Mouse (Mus musculus): Measurements from ENCODE around the gene Trim38.
A peak's percentile ranks its signal among the peaks of the same experiment; 100 is the strongest.
"Not testable (repeated sequence)": the region's sequence is repeated elsewhere in the genome, so short reads cannot be mapped to it uniquely, and the experiment has no call there.

Gene Trim38

DNA sequence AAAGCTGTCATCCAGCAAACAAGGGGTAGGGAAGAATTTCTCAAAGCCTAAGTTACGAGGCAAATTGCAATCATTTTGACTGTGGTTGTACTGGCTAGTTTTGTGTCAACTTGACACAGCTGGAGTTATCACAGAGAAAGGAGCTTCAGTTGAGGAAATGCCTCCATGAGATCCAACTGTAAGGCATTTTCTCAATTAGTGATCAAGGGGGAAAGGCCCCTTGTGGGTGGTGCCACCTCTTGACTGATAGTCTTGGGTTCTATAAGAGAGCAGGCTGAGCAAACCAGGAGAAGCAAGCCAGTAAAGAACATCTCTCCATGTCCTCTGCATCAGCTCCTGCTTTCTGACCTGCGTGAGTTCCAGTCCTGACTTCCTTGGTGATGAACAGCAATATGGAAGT lies at the start of gene Trim38:
TSS of gene Trim38 (plus strand) at position 301 of the 400 bp plus-strand sequence.
- DNase-seq = not testable (repeated sequence)

DNA sequence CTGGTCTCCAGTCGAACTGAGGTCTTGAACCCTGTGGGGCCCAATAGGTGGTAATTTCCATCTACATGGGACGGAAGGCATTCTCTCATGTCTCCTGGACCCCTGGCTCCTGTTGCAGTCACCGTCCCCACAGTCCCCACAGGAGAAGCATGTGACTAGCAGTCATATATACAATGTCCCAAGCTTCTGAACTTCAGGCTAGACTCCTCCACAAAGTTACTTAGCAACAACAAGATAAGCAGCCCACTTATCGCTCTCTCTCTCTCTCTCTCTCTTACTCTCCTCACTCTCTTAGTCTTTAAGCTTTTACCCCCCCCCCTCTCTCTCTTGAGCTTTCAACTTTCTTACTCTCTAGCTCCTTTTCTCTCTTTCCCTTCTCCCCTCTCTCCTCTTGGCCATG lies 45.5 kb upstream of the Trim38 start:
- DNase-seq = no peak

DNA sequence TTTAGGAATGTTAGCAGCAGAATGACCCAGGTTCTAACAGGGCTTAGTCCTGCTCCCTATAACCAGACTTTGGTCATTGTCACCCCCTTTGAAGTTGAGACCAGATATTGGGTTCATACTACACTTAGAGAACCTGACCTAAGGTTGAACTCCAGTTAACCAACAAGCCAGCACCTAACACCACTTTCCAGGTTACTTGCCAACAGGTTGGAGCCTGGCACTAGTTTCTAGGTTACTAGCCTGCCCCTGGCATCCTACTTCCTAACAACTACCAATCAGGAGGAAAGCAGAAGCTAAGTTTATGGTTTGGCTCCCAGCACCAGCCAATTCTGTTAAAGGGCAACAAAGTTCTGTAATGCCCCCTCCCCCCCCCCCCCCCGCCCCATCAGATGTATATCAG lies 44.5 kb upstream of the Trim38 start:
- DNase-seq = no peak

DNA sequence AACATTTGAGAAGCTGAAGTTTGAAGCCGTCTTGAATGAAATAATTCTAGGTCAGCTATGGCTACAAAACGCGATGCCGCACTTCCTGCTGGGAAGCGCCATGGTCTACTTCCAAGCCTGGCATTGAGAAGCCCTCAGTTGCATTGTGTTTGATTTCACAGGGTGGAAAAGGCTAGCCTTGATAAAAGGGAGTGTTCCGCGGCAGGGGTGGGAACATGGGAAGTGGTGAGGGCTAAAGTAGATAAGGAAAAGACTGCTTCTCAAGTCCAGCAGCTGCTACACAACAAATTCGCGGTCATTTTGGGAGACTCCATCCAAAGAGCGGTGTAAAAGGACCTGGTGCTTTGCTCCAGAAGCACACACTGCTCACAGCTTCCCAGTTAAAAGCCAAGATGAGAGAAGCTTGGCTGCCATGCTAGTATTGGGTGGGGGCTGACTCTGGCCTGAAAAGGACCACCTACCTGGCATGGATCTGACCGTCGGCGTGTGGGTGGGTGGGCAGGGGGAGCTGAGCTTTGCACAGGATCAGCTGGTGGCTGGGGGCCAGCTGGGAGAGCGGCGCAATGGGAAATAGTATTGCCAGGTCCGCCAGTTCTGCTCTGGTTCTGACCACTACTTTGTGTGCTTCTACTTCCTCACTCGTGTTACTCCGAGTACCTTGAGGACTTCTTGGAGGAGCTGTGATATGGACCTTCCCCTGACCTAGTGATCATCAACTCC lies 41.1 kb upstream of the Trim38 start:
- no peak for DNase-seq

DNA sequence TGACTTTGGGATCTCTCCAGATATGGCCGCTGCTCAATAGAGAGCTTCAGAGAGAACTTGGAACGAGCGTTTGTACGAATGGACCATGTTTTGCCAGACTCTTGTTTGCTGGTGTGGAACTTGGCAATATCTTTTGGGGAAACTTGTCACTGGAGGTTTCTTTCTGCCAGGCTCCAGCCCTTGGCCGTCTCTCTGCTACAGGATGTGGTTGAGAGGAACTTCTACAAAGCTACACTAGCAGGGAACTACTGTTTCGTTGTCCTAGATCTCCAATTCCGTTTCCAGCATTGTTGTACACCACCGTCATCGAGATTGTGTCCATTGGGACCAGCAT lies 40.6 kb upstream of the Trim38 start:
- DNase-seq = no peak

DNA sequence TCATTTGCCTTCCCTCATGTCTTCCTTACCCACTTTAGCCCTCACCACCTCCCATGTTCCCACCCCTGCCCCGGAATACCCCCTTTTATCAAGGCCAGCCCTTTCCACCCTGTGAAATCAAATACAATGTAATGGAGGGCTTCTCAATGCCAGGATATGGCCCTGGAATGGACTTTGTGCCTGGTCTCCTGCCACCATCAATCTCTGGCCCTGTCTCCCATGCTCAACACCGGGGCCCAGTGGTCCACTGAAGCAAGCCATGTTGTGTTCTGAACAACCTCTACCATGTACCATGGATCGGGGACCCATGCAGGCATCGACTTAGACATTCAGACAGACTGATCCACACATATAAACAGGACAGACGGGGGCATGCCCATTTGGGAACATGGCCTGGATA lies 40.0 kb upstream of the Trim38 start:
- DNase-seq = no peak

DNA sequence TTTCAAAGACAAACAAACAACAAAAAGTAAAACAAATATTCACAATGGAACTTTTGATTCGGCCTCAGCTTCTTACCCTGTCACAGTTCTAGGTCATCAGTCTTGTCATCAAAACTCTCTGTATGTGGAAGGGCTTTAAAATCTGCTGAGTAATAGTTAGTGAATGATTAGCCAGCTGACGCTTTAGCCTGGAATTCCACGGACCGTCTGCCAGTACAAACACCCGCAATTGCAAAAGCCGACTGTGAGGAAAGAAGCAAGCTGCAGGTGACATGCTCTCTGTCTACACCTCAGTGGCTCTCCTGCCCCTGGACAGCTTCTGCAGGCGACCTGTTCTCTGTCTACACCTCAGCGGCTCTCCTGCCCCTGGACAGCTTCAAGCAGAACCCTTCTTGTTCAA lies 39.2 kb upstream of the Trim38 start:
- peak; percentile 40 to 51 for DNase-seq

DNA sequence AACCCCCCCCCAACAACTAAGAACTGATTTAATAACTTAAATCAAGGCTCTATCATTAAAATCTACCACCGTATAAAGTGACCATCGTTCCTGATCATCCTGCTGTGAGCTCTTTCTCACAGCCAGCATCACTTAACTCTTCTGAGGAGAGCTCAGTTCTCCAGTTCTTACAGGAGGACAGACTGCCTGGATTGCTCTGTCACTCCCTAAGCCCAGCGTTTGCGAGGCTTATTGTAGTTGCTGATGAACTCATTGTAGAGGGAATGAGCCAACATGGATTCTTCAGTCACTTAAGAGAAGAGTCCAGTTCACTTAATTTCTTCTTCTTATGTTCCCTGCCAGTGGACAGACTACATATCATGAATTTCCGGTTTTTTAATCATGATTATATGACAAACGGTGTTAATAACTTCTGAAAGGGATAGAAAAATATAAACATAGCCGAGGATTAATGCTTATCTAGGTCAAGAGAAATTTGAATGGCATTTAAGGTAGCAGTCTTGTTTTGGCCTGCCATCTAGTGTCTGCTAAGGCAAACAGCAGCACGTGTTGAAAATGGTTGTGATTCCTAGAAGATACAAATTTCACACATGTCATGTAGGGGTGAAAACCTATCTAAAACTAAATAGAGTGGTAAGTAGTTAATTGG lies 37.4 kb upstream of the Trim38 start:
- DNase-seq = peak; percentile 27 to 37

DNA sequence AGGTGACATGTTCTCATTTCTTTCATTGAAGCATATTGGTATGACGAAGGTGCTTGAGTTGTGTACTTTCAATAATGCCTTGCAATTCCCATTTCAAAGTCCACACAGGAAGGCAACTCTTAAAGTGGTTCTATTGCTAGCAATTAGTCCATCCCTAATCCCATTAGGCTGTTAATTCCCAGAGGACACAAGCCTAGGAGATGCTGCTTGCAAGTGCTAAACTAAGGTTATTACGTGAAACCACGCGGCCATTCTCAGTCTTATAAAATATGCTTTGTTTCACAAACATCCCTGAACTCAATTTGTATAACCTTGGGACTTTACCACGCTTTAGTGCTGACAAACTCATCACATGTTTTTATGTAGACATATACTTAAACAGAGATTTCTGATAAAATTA lies 32.6 kb upstream of the Trim38 start:
- DNase-seq = no peak

DNA sequence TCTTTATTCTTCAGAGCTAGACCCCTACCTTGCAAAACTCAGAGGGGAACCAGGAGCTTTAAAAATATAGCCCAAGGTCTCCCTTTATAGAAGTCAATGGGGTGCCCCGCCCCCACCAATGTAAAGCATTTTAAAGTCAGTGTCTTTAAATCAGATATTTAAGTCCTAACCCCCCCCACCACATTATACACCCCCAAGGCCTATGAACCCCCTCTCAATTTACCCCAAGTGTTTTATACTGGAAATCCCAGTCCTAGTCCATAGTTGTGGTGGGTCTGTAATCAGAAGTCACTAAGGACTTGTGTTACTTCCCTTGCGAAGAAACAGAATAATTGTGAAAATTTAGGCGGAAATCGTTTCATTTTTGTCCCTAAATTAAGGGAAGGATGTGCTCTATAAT lies 31.7 kb upstream of the Trim38 start:
- peak; percentile 28 to 46 for DNase-seq

DNA sequence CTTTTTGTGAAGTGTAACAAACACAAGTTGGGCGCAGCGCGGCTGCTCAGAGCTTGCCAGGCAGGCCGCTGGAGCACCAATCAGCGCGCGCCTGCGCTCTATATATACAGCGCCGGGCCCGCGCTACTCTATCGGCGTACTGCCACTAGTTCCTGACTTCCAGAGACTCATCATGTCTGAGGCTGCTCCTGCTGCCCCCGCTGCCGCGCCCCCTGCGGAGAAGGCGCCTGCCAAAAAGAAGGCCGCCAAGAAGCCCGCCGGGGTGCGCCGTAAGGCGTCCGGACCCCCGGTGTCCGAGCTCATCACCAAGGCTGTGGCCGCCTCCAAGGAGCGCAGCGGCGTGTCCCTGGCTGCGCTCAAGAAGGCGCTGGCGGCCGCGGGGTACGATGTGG lies 31.0 kb upstream of the Trim38 start, which contains the start of gene Hist1h1c:
TSS of gene Hist1h1c (plus strand) at position 132 of the 392 bp plus-strand sequence.
- DNase-seq = peak; percentile 91 to 95

DNA sequence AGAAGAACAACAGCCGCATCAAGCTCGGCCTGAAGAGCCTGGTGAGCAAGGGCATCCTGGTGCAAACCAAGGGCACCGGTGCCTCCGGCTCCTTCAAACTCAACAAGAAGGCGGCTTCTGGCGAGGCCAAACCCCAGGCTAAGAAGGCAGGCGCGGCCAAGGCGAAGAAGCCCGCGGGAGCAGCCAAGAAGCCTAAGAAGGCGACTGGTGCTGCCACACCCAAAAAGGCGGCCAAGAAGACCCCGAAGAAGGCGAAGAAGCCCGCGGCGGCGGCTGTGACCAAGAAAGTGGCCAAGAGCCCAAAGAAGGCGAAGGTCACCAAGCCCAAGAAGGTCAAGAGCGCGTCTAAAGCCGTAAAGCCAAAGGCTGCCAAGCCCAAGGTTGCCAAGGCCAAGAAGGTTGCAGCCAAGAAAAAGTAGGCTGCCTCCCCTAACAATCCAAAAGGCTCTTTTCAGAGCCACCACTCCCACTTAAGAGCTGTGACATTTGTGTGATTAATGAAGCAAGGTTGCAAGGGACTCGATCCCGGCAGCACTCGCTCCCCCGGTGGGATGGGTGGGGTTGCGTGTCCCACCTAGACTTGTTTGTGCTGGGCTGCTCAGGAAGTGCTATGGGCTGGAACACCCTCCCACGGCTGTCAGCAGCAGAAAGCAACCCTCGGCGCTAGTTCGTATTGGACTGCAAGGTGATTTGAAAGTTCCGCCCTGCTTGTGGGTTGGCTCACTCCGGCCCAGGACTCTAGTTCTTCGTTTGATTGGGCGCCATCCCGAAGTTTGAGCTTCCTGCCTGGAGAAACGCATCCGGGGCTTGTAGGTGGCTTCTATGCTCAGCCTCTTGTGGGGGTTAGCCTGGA lies 30.4 kb upstream of the Trim38 start:
- peak; percentile 91 to 94 for DNase-seq

DNA sequence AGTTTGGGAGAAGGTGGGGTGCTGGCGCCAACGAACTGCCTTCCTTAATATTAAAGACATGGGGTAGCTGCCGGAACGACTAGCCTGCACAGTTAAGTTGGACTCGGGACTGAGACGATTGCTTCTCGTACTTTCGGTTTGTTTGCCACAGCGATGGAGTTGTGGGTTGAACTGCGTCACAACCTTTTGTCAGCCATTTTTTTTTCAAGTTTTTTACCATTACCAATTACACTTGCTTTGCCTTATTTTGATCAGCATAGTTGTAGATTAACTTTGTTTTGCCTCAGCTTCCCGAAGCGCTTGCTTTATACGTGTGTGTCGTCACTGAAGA lies 29.8 kb upstream of the Trim38 start:
- DNase-seq = no peak

DNA sequence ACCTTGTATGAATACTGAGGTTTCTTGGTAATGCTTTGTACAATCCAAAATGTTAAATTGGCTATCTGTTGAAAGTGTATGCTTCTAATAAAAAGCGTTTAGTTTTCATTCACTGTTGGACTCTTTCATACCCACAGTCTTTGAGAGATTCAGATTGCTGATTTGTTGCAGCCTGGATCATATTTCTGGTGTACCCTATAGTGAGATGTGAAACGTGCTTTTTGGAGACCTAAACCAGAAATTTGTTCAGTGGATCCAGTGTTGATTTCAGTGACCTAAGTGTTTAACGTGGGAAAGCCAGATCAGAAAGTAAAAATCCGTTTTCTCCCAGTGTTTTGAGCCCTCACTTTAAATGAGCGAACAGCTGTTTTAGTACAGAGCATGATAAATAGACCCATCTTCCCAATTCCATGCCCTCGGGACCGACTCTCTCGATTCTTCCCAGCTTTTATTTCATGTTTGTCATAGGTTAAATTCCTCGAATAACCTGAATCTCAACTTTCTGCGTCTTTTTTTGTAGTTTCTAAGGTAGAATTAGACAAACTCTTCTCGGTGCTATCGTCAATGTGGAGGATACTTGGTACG lies 29.4 kb upstream of the Trim38 start:
- DNase-seq = no peak

DNA sequence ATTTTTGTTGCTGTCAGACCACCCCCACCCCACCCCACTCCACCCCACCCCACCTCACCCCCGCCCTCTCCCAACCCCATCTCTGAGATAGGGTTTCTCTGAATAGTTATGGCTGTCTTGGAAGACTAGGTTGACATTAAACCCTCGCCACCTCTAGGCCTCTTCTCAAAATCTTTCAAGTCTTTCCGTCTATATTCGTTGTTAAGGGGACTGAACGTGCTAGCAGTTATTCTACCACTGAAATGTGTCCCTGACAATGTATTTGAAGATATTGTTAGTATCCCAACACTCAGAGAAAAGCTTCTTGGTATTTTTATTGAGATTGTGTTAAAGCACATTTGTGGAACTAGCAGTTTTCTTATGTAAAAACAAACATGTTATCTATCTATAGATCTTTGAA lies 28.8 kb upstream of the Trim38 start:
- no peak for DNase-seq

DNA sequence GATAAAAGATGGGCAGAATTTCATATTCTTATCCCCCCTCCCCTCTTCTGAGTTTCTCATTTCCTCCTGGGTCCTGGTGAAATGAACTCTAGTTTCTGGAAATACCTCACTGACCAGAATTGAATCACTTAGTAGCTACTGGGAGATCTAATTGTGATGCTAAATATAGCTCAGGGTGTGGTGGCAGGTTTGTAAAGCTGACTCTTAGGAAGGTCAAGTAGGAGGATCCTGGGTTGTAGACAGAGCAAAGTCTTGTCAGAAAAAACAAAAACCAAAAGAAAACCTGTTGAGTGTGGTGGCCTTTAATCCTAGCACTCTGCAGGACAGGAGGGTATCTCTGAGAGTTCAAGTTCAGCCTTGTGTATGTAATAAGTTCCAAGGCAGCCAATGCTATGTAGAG lies 27.7 kb upstream of the Trim38 start:
- no peak for DNase-seq

DNA sequence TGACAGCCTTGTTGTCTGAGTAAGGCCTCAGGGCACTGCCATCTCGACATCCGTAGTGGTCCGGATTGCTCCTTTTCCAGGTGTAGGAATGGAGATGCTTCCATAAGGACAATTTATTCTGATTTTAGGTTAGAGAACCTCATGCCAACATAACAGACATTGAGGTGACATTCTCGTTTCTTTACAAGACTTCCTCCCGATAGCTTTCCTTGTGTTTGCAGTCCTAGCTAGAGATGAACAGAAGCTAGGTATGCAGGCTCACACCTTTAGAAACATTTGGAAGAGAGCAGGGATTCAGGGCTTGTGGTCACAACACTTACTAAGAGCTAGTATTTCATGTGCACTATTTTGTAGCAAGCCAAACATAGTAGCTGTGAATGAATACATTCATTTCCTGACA lies 26.5 kb upstream of the Trim38 start:
- no peak for DNase-seq

DNA sequence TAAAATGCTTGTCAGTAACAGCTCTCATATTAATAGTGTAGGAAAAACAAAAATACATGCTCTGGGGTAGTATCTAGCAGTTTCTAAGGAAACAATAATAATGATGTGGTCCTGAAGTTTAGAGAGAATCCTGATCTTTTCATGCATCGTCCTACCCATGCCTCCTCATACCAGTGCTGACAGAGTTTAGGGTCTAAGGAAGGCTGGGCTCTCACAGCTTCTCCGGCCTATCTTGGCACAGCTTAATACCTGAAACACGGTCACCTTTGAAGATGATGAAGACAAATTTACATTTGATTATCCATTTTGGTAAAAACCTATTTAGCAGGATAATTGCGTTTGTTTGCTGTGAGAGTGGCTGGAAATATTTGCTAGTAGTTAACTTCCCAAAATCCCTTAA lies 25.8 kb upstream of the Trim38 start:
- no peak for DNase-seq

DNA sequence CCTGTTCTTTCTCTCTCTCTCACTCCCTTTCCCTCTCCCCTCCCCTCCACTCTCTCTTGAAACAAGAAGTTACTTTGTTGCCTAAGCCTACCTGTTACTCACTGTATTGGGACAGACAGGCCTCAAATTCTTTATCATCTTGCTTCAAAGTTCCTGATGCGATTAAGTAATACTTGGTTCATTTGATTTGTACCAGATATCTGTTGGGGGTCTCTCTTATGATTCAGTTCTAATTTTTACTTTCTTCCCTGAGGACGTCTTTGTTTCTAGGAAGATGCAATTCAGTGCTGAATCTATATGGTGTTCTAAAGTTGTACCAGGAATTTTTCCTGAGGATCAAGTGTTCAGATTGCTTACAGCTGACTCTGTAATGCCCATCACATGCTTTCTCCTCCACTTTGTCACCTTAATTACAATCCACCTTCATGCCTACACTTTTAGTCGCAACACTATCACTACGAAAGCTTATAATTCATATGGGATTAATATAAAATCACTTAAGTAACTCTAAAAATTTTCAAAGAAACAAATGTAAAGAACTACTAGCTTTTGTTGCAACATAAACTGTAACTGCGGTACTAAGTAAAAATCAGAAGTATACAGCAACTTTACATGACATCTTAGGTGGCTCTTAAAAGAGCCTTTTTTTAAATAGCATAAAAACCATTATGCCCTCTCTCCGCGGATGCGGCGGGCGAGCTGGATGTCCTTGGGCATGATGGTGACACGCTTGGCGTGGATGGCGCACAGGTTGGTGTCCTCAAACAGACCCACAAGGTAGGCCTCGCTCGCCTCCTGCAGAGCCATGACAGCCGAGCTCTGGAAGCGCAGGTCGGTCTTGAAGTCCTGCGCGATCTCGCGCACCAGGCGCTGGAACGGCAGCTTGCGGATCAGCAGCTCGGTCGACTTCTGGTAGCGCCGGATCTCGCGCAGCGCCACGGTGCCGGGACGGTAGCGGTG lies 25.0 kb upstream of the Trim38 start:
- no peak for DNase-seq

DNA sequence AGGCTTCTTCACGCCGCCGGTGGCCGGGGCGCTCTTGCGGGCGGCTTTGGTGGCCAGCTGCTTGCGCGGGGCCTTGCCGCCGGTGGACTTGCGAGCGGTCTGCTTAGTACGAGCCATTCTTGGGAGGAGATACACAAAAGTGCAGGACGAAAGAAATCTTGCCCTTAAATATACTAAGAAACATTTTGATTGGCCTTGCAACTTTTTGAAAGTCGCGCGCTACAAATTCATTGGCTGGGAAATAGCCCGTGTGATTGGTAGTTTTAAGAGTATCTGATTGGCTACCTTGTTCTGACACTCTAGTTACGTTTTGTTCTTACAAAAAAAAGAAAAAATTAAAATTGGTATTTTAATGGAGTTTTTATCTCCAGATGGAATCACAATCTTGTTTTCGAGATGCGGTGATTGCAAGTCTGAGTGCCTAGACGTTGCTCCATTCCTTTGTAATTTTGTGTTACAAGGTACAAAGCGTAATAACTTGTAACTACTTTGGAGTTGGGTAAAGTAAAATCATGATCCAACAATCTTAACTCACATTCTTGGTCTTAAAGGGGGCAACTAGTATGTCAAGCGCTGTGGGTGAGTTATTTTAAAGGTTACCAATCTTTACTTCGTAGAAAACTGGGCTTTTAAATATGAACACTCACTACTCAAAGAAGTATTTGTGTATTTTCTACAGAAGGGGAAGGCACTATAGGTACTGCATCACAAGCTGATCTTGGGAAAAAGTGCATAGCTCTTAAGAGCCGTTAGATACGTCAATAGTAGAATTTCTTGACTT lies 24.1 kb upstream of the Trim38 start, which contains the start of gene Hist1h3c:
TSS of gene Hist1h3c (minus strand) at position 222 of the 781 bp plus-strand sequence.
- DNase-seq = peak; percentile 88 to 91

Data from kidney, postnatal 4 days (tissue).